Mouse (Mus musculus): ENCODE data around the gene Map2k5. TPM values are rescaled to one million over a fixed set of nuclear protein-coding genes. Genes with fewer than 3 reads are reported as not detected.

Map2k5 gene
- polyA plus RNA-seq, 1 experiment, result 27.9 TPM

GRCm38 (mm10) chr9:63124512-63124911 lies 253.2 kb downstream of the Map2k5 start:
- no peak for DNase-seq (ENCODE audit: low read depth)

GRCm38 (mm10) chr9:63123451-63124438 lies 254.0 kb downstream of the Map2k5 start:
- no peak for DNase-seq (ENCODE audit: low read depth)

- DNase-seq (ENCODE audit: low read depth), result no peak
Measured at GRCm38 (mm10) chr9:63122161-63122833, 255.4 kb downstream of the Map2k5 start.

- DNase-seq (ENCODE audit: low read depth), result no peak
Measured at GRCm38 (mm10) chr9:63118385-63118784, 259.3 kb downstream of the Map2k5 start.

Other genes with a start within 250 kb of the Map2k5 start
- 0.05 and 0.06 TPM in 2 replicates for gene Skor1, start 228.9 kb downstream of the Map2k5 start, polyA plus RNA-seq (2012; rRNA removed)
- gene 2300009A05Rik, start 21.3 kb upstream of the Map2k5 start, polyA plus RNA-seq (2012; rRNA removed), result 34.3 and 37.6 TPM in 2 replicates
- gene Iqch, start 224.6 kb upstream of the Map2k5 start, polyA plus RNA-seq (2012; rRNA removed), result 0.14 and 0.27 TPM in 2 replicates
- 17.8 and 25.5 TPM in 2 replicates for gene Aagab, start 224.8 kb upstream of the Map2k5 start, polyA plus RNA-seq (2012; rRNA removed)

Data from gonadal fat pad, adult 2 months (tissue).